Mouse (Mus musculus) lung, adult 2 months (tissue): ENCODE data around the gene Dhx15.

Experiments used
- CTCF ChIP-seq: fragments of 200-500 bp; IDR thresholded peaks from 2 replicates; pipeline ENCODE4 v1.5.1; 2011; ENCODE audit warnings: mild to moderate bottlenecking, low read length, control low read depth; ENCODE audit not compliant: insufficient read depth
- POLR2A ChIP-seq: fragments of 200-500 bp; IDR thresholded peaks from 2 replicates; pipeline ENCODE4 v1.6.1; 2011; ENCODE audit warnings: low read depth, mild to moderate bottlenecking, control low read depth, low read length, borderline replicate concordance; ENCODE audit errors: extremely low read depth

GRCm38 (mm10) chr5:52119192-52119591 is 71.1 kb downstream of the Dhx15 start:
- TF ChIP-seq CTCF (no peak), POLR2A (no peak)
